Mouse (Mus musculus) B cell, adult 62 days (primary cell): ENCODE results near the gene Begain. TPM values are rescaled to one million over a fixed set of nuclear protein-coding genes. Genes with fewer than 3 reads are reported as not detected.

ENCODE experiments used
- total RNA-seq: library from RNA; stranded (reverse); gene quantifications from 4 replicates; pipeline ENCODE4 v1.2.4, GENCODE M21; 2023

Gene Begain
- total RNA-seq = 8.4 to 13.5 TPM (median 9.8 TPM) in 4 replicates

GRCm38 (mm10) chr12:109068167-109068653 lies at the start of gene Begain:
Gene Begain, minus strand, starts transcription at chr12:109068217.

Other genes with a start within 250 kb of the Begain start
- gene Slc25a29, start 232.3 kb downstream of the Begain start, total RNA-seq = 2.6 to 5.1 TPM (median 3.4 TPM) in 4 replicates
- gene Slc25a47, start 232.2 kb downstream of the Begain start, total RNA-seq = 2.7 to 3.3 TPM (median 2.9 TPM) in 4 replicates
- 7.9 to 9.9 TPM (median 8.5 TPM) in 4 replicates for gene Wdr25, start 174.6 kb downstream of the Begain start, total RNA-seq
- gene Wars, start 174.0 kb downstream of the Begain start, total RNA-seq = 41.3 to 47.6 TPM (median 45.4 TPM) in 4 replicates